Mouse (Mus musculus): Measurements from ENCODE around the gene Cpa1. TPM values are rescaled to one million over a fixed set of nuclear protein-coding genes. Genes with fewer than 3 reads are reported as not detected.

Cpa1 gene
- polyA plus RNA-seq, 1 experiment from 2014 or later = 732 TPM

DNA sequence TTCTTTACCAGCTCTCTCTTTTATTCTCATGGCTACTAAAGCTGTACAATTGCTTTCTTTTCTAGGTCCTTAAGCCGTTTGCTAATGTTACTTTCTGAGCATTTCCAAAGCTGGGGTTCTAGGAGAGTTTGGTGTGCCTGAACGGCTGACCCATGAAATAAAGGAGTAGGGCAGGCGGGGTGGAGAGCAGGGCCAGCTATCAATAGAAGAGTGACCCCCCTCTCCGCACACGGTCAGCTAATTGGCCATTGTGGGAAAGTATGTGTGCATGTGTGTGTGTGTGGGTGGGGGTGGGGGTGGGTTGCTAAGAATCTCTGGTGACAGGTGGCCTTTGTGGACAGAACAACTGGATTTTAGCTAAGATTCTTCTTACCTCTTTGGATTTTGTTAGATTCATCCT is 27.8 kb upstream of the Cpa1 start:
- 76% methylated on average over 5 of the region's 5 CpGs for WGBS
- Histone ChIP-seq H3K36me3 (no peaks in the 10 kb centered on the region), H3K4me3 (replicated peaks) (no peak overlapping the region), H3K9me3 (no peaks in the 10 kb centered on the region), H3K9ac (no peak overlapping the region), H3K4me1 (peaks cover 2% of the 10 kb centered on the region; the same call in 1 of the 2 replicates), H3K27me3 (replicated peaks) (no peaks in the 10 kb centered on the region), H3K4me2 (no peak overlapping the region), H3K27ac (no peak overlapping the region)
- no peak for ATAC-seq (ENCODE audit: insufficient read depth, low FRiP score, low read depth)

DNA sequence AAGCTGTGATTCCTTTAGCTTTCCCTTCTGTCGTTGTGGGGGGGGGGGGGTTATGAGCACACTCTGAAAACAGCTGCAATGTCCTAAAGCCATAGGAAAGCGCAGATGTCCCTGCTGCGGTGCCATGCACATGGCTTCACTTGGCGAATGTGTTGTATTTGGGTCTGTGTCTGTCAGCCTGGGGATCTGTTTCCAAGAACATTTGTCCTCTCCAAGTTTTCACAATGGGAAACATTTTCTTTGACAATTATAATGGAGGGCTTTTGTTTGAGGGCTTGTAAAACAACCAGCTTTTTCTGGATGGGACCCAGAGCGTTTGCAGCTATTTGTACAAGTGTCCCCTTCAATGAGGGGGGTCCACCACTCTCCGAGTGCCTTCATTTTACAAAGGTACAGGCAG is 24.8 kb upstream of the Cpa1 start:
- WGBS = 81% methylated on average over 6 of the region's 6 CpGs
- H3K9ac ChIP-seq = no peak overlapping the region
- H3K4me2 ChIP-seq = no peak overlapping the region
- no peaks in the 10 kb centered on the region for H3K36me3 ChIP-seq
- no peak overlapping the region for H3K4me3 ChIP-seq (replicated peaks)
- no peak overlapping the region for H3K27ac ChIP-seq
- ATAC-seq (ENCODE audit: insufficient read depth, low FRiP score, low read depth) = no peak
- no peaks in the 10 kb centered on the region for H3K9me3 ChIP-seq
- no peaks in the 10 kb centered on the region for H3K27me3 ChIP-seq (replicated peaks)
- peaks cover 18% of the 10 kb centered on the region for H3K4me1 ChIP-seq

DNA sequence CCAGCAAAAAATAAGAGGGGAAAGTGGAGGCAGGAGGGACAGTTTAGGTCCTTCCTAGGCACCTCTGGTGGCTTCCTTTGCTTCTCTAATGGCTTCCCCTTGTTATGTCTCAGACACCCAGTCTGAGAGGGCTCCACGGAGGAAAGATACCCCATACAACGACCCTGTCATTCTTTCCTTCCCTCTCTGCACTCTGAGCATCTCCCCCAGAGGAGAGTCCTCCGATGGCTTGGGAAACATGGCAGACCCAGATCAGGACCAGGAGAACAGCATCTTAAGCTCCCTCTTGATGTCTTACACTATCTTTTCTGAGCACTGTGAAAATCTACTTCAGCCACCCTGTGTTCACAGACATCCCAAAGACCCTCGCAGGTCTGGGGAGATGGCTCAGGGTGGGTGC is 23.3 kb upstream of the Cpa1 start:
- no peak overlapping the region for H3K4me3 ChIP-seq (replicated peaks)
- H3K9ac ChIP-seq = no peak overlapping the region
- H3K27me3 ChIP-seq (replicated peaks) = no peaks in the 10 kb centered on the region
- ATAC-seq (ENCODE audit: insufficient read depth, low FRiP score, low read depth) = no peak
- H3K36me3 ChIP-seq = no peaks in the 10 kb centered on the region
- H3K27ac ChIP-seq = no peak overlapping the region
- peaks cover 18% of the 10 kb centered on the region for H3K4me1 ChIP-seq
- no peak overlapping the region for H3K4me2 ChIP-seq
- WGBS = 35% methylated on average over 4 of the region's 4 CpGs
- no peaks in the 10 kb centered on the region for H3K9me3 ChIP-seq

DNA sequence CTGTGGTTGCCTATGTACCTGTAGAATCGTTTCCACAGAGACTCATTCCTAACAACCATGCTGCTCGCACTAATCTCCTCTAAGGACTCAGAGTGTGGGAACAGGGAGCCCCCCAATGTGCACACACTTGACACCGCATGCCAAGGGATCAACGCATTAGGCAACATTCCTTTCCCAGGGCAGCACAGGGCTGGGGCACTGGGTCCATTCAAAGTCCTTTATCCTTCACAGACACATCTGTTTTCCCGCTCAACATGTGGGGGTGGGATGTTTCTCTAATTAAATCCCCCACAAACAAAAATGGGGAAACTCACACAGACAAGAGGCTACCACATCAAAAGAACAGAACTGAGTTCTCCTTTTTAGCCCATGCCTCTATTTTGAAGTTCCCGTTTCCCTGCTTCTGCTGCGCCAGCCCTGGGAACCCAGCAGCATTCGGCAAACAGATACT is 22.5 kb upstream of the Cpa1 start:
- H3K27ac ChIP-seq = no peak overlapping the region
- H3K9ac ChIP-seq = no peak overlapping the region
- ATAC-seq (ENCODE audit: insufficient read depth, low FRiP score, low read depth) = no peak
- peaks cover 18% of the 10 kb centered on the region for H3K4me1 ChIP-seq
- H3K9me3 ChIP-seq = no peaks in the 10 kb centered on the region
- H3K4me3 ChIP-seq (replicated peaks) = no peak overlapping the region
- WGBS = 24% methylated on average over 8 of the region's 8 CpGs
- H3K36me3 ChIP-seq = no peaks in the 10 kb centered on the region
- no peak overlapping the region for H3K4me2 ChIP-seq
- no peaks in the 10 kb centered on the region for H3K27me3 ChIP-seq (replicated peaks)

DNA sequence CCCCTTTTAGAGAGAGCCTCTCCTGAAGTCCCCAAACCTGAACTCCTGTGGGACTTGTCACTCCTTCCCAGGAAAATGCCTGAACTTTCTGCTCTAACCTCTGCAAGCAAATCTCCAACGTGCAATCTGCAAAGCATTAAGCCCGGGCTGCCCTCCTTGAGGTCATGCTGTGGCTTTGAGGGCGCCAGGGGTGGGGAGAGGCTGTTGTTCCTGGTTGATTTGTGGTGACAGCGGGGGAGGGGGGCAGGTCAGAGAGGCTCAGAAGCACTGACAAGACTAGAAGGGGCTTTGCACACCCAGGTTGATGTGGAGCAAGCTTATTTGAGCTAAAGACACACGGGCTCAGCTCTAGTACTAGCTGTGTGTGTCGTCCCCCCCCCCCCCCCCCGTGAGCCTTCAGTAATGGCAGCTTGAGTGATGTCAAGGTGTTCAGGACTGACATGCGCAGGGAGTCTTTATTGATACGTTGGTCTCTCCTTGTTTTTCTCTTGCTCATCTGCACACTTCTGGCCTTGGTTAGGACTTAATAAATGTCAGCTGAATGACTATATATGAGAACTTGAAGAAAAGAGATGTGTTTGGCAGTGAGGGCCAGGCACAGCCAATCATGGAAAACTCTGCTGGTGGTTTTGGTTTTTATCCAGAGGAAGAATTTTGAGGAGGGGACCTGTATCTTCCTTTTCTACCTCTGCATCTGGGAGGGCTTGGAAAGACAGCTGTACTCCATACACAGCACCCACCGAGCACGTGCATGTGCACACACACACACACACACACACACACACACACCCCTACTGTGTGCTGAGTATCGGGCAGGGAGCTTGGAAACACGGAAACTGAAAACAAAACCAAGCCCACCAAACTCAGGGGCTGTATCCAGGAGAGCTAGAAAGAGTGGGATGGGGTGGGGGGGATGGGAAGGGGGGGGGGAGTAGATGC is 21.7 kb upstream of the Cpa1 start:
- H3K9ac ChIP-seq = no peak overlapping the region

DNA sequence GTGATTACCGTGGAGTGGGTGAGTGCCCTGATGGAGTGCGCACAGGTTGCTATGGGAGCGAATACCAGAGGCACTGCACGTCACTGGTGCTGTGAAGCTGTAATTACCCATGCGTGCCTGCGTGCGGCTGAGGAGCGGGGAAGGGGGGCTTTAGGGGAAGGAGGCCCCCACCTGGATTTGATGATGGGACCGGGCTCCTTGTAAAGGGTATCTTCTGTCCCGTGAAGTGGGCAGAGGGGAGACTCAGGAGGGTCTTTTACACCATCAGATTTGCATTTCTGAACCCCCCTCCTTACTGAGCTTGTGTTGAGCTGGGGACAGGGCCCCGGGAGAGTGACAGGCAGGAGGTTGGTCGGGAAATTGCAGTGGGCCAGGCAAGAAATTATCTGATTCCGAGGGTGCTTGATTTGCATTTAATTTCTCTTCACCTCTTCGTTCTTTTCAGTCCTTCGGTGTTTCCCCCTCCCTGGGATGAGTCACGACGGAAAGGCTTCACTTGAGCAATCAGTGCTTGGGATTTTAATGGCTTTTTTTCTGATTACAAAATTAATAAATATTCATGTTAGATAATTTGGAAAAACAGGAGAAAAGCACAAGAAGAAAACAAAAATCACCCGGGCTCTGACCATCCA is 20.9 kb upstream of the Cpa1 start:
- ATAC-seq (ENCODE audit: insufficient read depth, low FRiP score, low read depth) = peak; percentile 31; the same call in 1 of the 2 replicates
- peak overlapping the region; percentile 32 for H3K4me2 ChIP-seq
- 0 out of 2 replicates have a peak overlapping the region, but pooled peaks have one; percentile 0 for H3K4me3 ChIP-seq (replicated peaks)
- H3K4me1 ChIP-seq = peaks cover 20% of the 10 kb centered on the region
- no peak overlapping the region for H3K27ac ChIP-seq
- no peaks in the 10 kb centered on the region for H3K9me3 ChIP-seq
- H3K9ac ChIP-seq = no peak overlapping the region
- H3K36me3 ChIP-seq = no peaks in the 10 kb centered on the region
- 25% methylated on average over 18 of the region's 18 CpGs for WGBS
- no peaks in the 10 kb centered on the region for H3K27me3 ChIP-seq (replicated peaks)

More for the DNA sequence above, 21.7 kb upstream of the Cpa1 start:
- 0 out of 2 replicates have a peak overlapping the region, but pooled peaks have one; percentile 0 for H3K4me3 ChIP-seq (replicated peaks)
- no peaks in the 10 kb centered on the region for H3K27me3 ChIP-seq (replicated peaks)
- peak overlapping the region; percentile 32 for H3K4me2 ChIP-seq
- H3K27ac ChIP-seq = no peak overlapping the region
- no peaks in the 10 kb centered on the region for H3K9me3 ChIP-seq
- ATAC-seq (ENCODE audit: insufficient read depth, low FRiP score, low read depth) = no peak; the same call in 1 of the 2 replicates
- 19% methylated on average over 13 of the region's 13 CpGs for WGBS
- no peaks in the 10 kb centered on the region for H3K36me3 ChIP-seq
- peaks cover 20% of the 10 kb centered on the region for H3K4me1 ChIP-seq

DNA sequence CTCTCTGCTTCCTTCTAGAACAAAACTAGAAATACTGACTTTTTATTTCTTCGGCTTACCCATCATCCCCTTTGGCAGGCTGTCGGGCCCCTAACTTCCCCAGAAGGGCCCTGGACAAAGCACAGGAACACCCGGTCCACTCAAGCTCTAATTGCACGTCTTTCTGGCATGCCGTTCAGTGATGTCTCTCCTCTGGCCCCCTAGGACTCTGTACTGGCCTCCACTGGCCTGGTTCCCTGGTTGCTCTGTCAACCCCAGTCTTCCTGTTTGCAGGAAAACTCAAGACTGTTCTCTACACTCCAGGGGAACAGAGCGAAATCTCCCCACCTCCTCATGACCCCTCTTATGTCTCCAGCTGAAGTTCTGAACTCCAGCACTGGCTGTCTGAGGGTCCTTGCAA is 20.3 kb upstream of the Cpa1 start:
- Histone ChIP-seq H3K4me2 (no peak overlapping the region), H3K4me1 (peaks cover 20% of the 10 kb centered on the region), H3K27ac (no peak overlapping the region), H3K36me3 (no peaks in the 10 kb centered on the region), H3K27me3 (replicated peaks) (no peaks in the 10 kb centered on the region), H3K4me3 (replicated peaks) (no peak overlapping the region), H3K9me3 (no peaks in the 10 kb centered on the region), H3K9ac (no peak overlapping the region)
- ATAC-seq (ENCODE audit: insufficient read depth, low FRiP score, low read depth) = no peak
- WGBS = 51% methylated on average over 6 of the region's 6 CpGs

DNA sequence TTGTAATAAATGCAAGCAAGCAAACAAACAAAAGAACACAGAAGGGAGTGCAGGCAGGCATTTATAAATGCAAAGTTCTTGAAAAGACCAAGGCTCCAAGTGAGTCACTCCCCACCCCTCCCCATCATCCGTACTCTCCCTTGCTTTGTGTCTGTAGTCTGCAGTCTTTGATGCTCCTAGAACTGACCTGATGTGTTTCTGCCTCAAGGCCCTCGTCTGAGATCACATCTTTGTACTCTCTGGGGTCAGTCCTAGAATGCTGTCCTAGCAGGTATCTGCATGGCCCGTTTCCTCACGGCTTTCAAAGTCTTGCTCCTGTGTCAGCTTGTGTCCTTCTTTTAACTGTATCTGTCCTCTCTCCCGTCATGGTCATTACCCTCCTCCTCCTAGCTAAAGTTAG is 19.4 kb upstream of the Cpa1 start:
- no peaks in the 10 kb centered on the region for H3K36me3 ChIP-seq
- no peaks in the 10 kb centered on the region for H3K9me3 ChIP-seq
- no peaks in the 10 kb centered on the region for H3K27me3 ChIP-seq (replicated peaks)
- H3K27ac ChIP-seq = no peak overlapping the region
- H3K9ac ChIP-seq = no peak overlapping the region
- no peak overlapping the region for H3K4me3 ChIP-seq (replicated peaks)
- peaks cover 20% of the 10 kb centered on the region for H3K4me1 ChIP-seq
- no peak for ATAC-seq (ENCODE audit: insufficient read depth, low FRiP score, low read depth)
- 83% methylated on average over 5 of the region's 5 CpGs for WGBS
- no peak overlapping the region for H3K4me2 ChIP-seq

DNA sequence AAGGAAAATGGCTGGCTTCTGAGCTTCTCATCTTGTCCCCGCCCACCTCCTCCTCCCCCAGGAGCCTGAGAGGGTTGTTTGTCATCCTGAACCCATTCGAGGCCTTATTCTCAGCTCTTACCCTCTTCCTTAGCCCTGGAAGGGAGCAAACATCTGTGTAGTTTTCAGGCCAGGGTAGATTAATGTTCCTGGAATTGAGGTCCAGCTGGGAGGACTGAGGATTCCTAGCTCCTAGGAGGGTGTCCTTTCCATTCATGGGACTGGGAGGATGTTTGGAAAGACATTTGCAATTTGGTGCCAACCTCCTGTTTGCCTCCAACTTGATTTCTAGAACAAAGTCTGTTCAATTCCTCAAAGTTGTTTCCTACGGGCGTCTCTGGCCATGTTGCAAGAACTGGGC is 18.4 kb upstream of the Cpa1 start:
- ATAC-seq (ENCODE audit: insufficient read depth, low FRiP score, low read depth) = no peak
- no peaks in the 10 kb centered on the region for H3K9me3 ChIP-seq
- no peak overlapping the region for H3K9ac ChIP-seq
- no peaks in the 10 kb centered on the region for H3K27me3 ChIP-seq (replicated peaks)
- WGBS = 76% methylated on average over 4 of the region's 4 CpGs
- no peak overlapping the region for H3K4me2 ChIP-seq
- H3K4me1 ChIP-seq = peaks cover 20% of the 10 kb centered on the region
- no peak overlapping the region for H3K27ac ChIP-seq
- H3K4me3 ChIP-seq (replicated peaks) = no peak overlapping the region
- H3K36me3 ChIP-seq = no peaks in the 10 kb centered on the region

DNA sequence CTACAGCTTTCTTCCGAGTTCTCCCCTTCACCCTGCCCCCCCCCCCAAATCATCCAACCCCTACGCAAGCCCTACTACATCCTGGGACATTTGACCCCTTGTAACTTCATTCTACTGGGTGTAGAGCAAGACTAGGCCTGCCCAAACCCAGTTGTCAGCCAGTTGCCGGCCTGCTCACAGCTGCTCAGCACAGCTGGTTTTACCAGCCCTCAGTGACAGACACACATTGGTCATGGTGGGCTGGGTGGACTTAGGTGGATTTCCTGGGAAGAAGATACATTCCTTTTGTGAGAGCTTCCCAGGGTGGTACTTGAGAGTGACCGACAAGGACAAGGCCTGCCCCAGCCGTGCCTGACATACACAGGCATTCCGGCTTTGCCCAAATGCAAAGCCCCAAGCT is 18.0 kb upstream of the Cpa1 start:
- H3K4me3 ChIP-seq (replicated peaks) = no peak overlapping the region
- no peak overlapping the region for H3K4me2 ChIP-seq
- ATAC-seq (ENCODE audit: insufficient read depth, low FRiP score, low read depth) = no peak
- no peaks in the 10 kb centered on the region for H3K27me3 ChIP-seq (replicated peaks)
- no peak overlapping the region for H3K9ac ChIP-seq
- H3K36me3 ChIP-seq = no peaks in the 10 kb centered on the region
- H3K27ac ChIP-seq = no peak overlapping the region
- H3K9me3 ChIP-seq = no peaks in the 10 kb centered on the region
- H3K4me1 ChIP-seq = peaks cover 20% of the 10 kb centered on the region
- WGBS = 88% methylated on average over 6 of the region's 6 CpGs

DNA sequence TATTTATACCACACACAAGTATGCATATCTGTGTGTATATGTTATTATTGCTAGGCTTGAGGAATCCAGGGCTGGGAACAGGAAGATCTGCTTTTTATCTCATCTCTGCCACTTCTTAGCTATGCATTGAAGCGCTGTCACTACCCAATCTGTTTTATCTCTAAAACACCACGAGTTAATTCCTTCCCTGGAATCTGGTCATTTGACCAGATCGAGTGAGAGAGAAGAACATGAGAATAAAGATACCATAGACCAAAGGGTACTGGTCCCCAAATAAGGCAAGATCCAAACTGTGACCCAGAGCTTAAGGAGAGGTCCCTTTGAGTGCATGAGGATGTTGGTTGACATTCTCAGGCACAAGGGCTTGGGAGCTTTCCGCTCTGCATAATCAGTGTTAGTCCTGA is 17.0 kb upstream of the Cpa1 start:
- Histone ChIP-seq H3K27ac (no peak overlapping the region), H3K9ac (no peak overlapping the region), H3K27me3 (replicated peaks) (no peaks in the 10 kb centered on the region), H3K4me2 (no peak overlapping the region), H3K9me3 (no peaks in the 10 kb centered on the region), H3K36me3 (no peaks in the 10 kb centered on the region), H3K4me1 (peaks cover 11% of the 10 kb centered on the region), H3K4me3 (replicated peaks) (no peak overlapping the region)
- no peak for ATAC-seq (ENCODE audit: insufficient read depth, low FRiP score, low read depth)
- 39% methylated on average over 4 of the region's 4 CpGs for WGBS

DNA sequence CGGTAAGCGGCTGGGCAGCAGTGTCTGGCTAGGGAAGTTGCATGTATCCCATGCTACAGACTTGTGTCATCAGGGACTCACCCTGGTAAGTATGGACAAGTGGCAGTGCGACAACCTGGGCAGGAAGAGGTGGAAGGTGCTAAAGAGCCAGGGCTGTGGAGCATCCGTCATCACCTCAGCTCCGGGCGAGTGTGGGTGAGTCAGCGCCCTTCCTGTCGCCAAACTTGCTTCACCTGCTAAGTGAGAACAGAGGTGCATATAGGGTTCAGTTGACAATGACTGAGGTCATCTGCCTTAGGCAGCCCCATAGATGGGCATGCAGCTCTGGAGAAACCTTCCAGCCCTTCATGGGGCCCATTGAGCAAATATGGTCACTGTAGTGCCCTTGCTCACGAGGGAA is 14.3 kb upstream of the Cpa1 start:
- 88% methylated on average over 9 of the region's 9 CpGs for WGBS
- Histone ChIP-seq H3K9ac (no peak overlapping the region), H3K27me3 (replicated peaks) (no peaks in the 10 kb centered on the region), H3K4me3 (replicated peaks) (no peak overlapping the region), H3K9me3 (no peaks in the 10 kb centered on the region), H3K36me3 (no peaks in the 10 kb centered on the region), H3K4me1 (peaks cover 3% of the 10 kb centered on the region; the same call in 1 of the 2 replicates), H3K27ac (no peak overlapping the region), H3K4me2 (no peak overlapping the region)
- no peak for ATAC-seq (ENCODE audit: insufficient read depth, low FRiP score, low read depth)

Data from stomach, embryonic 15.5 days (tissue).